Mouse (Mus musculus): Measurements from ENCODE around the gene Wwox. TPM values are rescaled to one million over a fixed set of nuclear protein-coding genes. Genes with fewer than 3 reads are reported as not detected.

Gene Wwox
- polyA plus RNA-seq, 1 experiment from 2014 or later = 10.2 TPM

DNA sequence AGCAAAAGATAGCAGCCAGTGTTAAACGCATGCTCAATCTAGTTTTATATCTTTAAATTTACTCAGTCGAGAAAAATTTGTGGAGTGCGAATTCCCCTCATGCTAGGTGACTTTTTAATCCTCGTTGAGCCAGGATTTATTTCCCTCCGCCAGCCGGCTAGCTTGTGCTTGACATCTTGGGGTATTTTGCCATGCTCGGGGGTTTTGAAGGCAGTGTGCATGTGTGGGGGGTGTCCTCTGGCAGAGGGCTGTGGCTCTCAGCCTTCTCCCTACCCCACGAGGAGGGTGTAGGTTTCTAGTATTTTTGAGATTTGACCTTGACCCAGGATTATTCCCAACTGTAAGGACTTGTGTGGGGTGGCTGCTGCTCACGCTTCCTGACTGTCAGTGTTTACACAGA lies 857.3 kb downstream of the Wwox start:
- Histone ChIP-seq H3K4me3 (no peak overlapping the region), H3K9me3 (replicated peaks) (no peaks in the 10 kb centered on the region), H3K4me1 (no peaks in the 10 kb centered on the region), H3K9ac (no peak overlapping the region), H3K27me3 (no peaks in the 10 kb centered on the region), H3K36me3 (ENCODE audit: poor library complexity, severe bottlenecking) (no peaks in the 10 kb centered on the region), H3K27ac (no peak overlapping the region), H3K4me2 (no peak overlapping the region)
- 66% methylated on average over 9 of the region's 9 CpGs for WGBS
- no peak for ATAC-seq

GRCm38 (mm10) chr8:115302484-115302883 lies 863.0 kb downstream of the Wwox start:
- H3K27ac ChIP-seq = no peak overlapping the region
- H3K36me3 ChIP-seq (ENCODE audit: poor library complexity, severe bottlenecking) = no peaks in the 10 kb centered on the region
- no peak overlapping the region for H3K9ac ChIP-seq
- H3K27me3 ChIP-seq = no peaks in the 10 kb centered on the region
- H3K9me3 ChIP-seq (replicated peaks) = no peaks in the 10 kb centered on the region
- no peak overlapping the region for H3K4me3 ChIP-seq
- no peak for ATAC-seq
- no peak overlapping the region for H3K4me2 ChIP-seq
- peaks cover 12% of the 10 kb centered on the region for H3K4me1 ChIP-seq
- WGBS = 20% methylated on average over 7 of the region's 7 CpGs

DNA sequence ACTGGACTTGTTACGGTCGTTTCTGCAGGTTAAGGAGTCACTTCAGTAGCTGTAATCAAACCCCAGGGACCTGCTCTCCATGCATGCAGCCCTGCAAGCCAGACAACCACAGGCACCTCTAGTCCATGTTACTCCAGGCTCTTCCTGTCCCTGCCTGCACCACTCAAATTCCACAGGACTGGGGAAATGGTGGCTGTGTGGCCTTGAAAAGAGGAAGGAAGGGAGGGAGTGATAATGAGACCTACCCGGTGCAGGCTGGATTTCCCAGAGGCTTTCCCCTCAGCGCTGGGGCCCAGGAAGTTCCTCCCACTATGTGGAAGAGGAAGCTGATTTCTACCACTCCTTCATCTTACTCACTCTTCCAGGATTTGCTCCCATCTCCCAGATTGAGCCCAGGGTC lies 868.0 kb downstream of the Wwox start:
- WGBS = 67% methylated on average over 4 of the region's 4 CpGs
- no peak overlapping the region for H3K4me3 ChIP-seq
- H3K4me1 ChIP-seq = peaks cover 7% of the 10 kb centered on the region
- no peaks in the 10 kb centered on the region for H3K36me3 ChIP-seq (ENCODE audit: poor library complexity, severe bottlenecking)
- no peak overlapping the region for H3K27ac ChIP-seq
- no peak for ATAC-seq
- no peaks in the 10 kb centered on the region for H3K9me3 ChIP-seq (replicated peaks)
- H3K27me3 ChIP-seq = 0 out of 2 replicates have a peak, but pooled peaks cover 4% of the 10 kb centered on the region
- no peak overlapping the region for H3K4me2 ChIP-seq
- no peak overlapping the region for H3K9ac ChIP-seq

DNA sequence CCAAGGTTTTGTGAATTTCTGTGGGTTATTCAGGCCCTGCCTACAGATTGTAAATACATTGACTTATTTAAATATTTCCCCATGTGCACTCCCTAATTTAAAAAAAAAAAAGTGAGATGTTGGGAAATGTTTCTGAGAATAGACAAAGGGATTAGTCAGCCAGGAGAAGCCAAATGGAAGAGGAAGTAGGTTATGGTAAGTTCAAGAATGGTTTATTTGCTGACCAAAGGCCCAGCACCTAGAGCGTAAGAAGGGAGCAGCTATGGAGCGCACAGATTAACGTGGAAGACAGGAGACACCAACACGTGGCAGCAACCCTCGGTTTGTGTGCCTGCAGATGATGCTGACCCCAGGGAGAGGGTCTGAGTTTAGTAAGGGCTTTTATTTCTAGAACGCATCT lies 871.5 kb downstream of the Wwox start:
- WGBS = 93% methylated on average over 6 of the region's 6 CpGs
- H3K27me3 ChIP-seq = 0 out of 2 replicates have a peak, but pooled peaks cover 4% of the 10 kb centered on the region
- H3K9ac ChIP-seq = no peak overlapping the region

GRCm38 (mm10) chr8:115312371-115312770 lies 872.9 kb downstream of the Wwox start:
- H3K4me3 ChIP-seq = no peak overlapping the region
- no peaks in the 10 kb centered on the region for H3K4me1 ChIP-seq
- H3K36me3 ChIP-seq (ENCODE audit: poor library complexity, severe bottlenecking) = no peaks in the 10 kb centered on the region
- H3K9me3 ChIP-seq (replicated peaks) = no peaks in the 10 kb centered on the region
- H3K27ac ChIP-seq = no peak overlapping the region
- 0 out of 2 replicates have a peak, but pooled peaks cover 4% of the 10 kb centered on the region for H3K27me3 ChIP-seq
- H3K9ac ChIP-seq = no peak overlapping the region
- WGBS = 82% methylated on average over 2 of the region's 2 CpGs
- no peak overlapping the region for H3K4me2 ChIP-seq
- no peak for ATAC-seq

More for the DNA sequence above, 871.5 kb downstream of the Wwox start:
- Histone ChIP-seq H3K4me1 (no peaks in the 10 kb centered on the region), H3K36me3 (ENCODE audit: poor library complexity, severe bottlenecking) (no peaks in the 10 kb centered on the region), H3K27ac (no peak overlapping the region), H3K9me3 (replicated peaks) (no peaks in the 10 kb centered on the region), H3K4me2 (no peak overlapping the region), H3K4me3 (no peak overlapping the region)
- no peak for ATAC-seq

DNA sequence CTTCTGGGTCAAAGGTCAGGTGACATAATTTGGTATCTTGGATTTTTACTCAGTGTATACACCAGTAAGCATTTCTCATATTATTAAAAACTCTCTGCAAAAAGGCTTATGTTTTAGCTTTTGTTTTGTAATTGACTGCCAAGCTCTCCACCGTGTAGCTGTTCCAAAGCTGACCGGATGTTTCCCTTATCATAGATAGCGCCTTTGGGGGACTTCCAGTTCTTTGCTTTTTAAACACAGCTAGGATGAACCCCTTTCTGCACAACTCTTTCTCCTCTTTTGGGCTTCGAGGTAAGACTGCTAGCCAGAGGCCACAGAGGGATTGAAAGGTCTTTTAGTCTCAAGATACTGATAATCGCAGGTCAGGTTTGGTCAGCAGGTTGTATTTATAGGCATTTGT lies 883.0 kb downstream of the Wwox start:
- WGBS = 92% methylated on average over 5 of the region's 5 CpGs
- Histone ChIP-seq H3K9ac (no peak overlapping the region), H3K27me3 (no peaks in the 10 kb centered on the region), H3K9me3 (replicated peaks) (no peaks in the 10 kb centered on the region), H3K36me3 (ENCODE audit: poor library complexity, severe bottlenecking) (no peaks in the 10 kb centered on the region), H3K4me1 (peaks cover 10% of the 10 kb centered on the region; the same call in 1 of the 2 replicates), H3K4me2 (no peak overlapping the region), H3K27ac (no peak overlapping the region), H3K4me3 (no peak overlapping the region)
- ATAC-seq = no peak

DNA sequence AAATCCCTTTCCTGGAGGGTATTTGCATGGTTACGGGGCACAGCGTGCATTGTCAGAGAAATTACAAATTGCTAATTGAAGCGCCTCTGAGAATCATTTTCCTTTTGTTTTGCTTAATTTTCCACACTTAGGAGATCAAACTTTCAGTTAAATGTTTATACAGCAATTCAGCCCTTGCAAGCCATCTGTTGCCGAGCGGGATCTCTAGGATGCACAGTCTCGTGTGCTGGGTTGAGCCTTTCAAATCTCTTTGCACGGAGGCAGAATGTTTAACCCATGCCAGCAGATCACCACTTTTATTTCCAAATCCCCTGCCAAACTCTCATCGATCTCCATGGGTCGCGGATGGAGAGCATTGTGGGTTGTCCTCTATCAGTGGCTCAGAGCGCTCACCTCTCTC lies 891.2 kb downstream of the Wwox start:
- Histone ChIP-seq H3K4me2 (no peak overlapping the region), H3K36me3 (ENCODE audit: poor library complexity, severe bottlenecking) (no peaks in the 10 kb centered on the region), H3K4me3 (no peak overlapping the region), H3K9me3 (replicated peaks) (peaks cover 3% of the 10 kb centered on the region; the same call in 1 of the 2 replicates), H3K27me3 (no peaks in the 10 kb centered on the region), H3K9ac (no peak overlapping the region), H3K27ac (no peak overlapping the region), H3K4me1 (no peaks in the 10 kb centered on the region)
- WGBS = 85% methylated on average over 11 of the region's 11 CpGs
- no peak for ATAC-seq

DNA sequence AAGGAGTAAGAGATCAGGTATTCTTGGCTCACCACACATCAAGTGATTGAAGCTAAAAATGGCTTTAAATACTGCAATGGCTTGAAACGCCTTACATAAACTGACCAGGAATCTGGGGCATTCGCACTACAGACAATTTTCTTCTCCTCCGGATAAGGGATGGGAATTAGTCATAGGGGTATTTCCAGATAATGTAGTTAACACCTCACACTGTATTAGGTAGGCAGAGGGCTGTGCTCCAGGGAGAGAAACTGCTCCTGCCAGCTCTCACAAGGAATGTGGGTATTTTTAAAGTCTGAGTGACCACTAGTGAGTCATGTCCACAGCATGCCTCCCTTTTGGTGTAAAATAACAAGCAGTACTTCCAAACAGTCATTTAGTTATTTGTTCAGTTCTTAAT lies 894.5 kb downstream of the Wwox start:
- Histone ChIP-seq H3K36me3 (ENCODE audit: poor library complexity, severe bottlenecking) (no peaks in the 10 kb centered on the region), H3K4me2 (no peak overlapping the region), H3K4me3 (no peak overlapping the region), H3K4me1 (no peaks in the 10 kb centered on the region), H3K27me3 (no peaks in the 10 kb centered on the region), H3K27ac (no peak overlapping the region), H3K9ac (no peak overlapping the region), H3K9me3 (replicated peaks) (peaks cover 3% of the 10 kb centered on the region; the same call in 1 of the 2 replicates)
- 97% methylated on average over 3 of the region's 3 CpGs for WGBS
- ATAC-seq = no peak

- Histone ChIP-seq H3K27ac (no peak overlapping the region), H3K4me2 (no peak overlapping the region), H3K4me3 (no peak overlapping the region), H3K27me3 (no peaks in the 10 kb centered on the region), H3K36me3 (ENCODE audit: poor library complexity, severe bottlenecking) (no peaks in the 10 kb centered on the region), H3K4me1 (no peaks in the 10 kb centered on the region), H3K9ac (no peak overlapping the region), H3K9me3 (replicated peaks) (no peaks in the 10 kb centered on the region)
- WGBS = 79% methylated on average over 1 of the region's 1 CpGs
- ATAC-seq = no peak
These were observed 896.9 kb downstream of the Wwox start for GRCm38 (mm10) chr8:115336361-115336760.

DNA sequence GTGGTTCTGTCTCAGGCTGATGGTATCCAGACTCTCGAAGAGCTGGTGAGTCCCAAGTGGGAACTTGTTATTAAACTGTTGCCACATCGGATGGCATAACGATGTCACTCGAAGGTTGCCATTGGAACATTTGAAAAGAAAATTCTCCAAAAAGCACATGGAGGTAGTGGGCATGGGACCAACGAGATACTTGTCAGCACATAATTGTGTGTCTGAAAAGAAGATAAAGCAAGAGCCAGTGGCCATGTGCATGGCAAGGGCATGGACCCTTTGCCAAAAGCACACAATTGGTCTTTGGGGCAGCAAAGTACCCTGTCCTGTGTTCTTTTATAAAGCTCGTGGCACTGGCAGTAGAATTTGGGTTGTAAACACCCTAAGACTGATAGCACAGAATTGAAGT lies 909.2 kb downstream of the Wwox start:
- Histone ChIP-seq H3K9me3 (replicated peaks) (no peaks in the 10 kb centered on the region), H3K4me1 (peaks cover 6% of the 10 kb centered on the region; the same call in 1 of the 2 replicates), H3K4me3 (no peak overlapping the region), H3K4me2 (no peak overlapping the region), H3K9ac (no peak overlapping the region), H3K36me3 (ENCODE audit: poor library complexity, severe bottlenecking) (no peaks in the 10 kb centered on the region), H3K27me3 (no peaks in the 10 kb centered on the region), H3K27ac (no peak overlapping the region)
- WGBS = 50% methylated on average over 6 of the region's 6 CpGs
- ATAC-seq = no peak

- Histone ChIP-seq H3K27me3 (no peaks in the 10 kb centered on the region), H3K9me3 (replicated peaks) (no peaks in the 10 kb centered on the region; the same call in 1 of the 2 replicates), H3K4me1 (peaks cover 6% of the 10 kb centered on the region; the same call in 1 of the 2 replicates), H3K9ac (no peak overlapping the region), H3K4me3 (no peak overlapping the region), H3K4me2 (no peak overlapping the region), H3K36me3 (ENCODE audit: poor library complexity, severe bottlenecking) (no peaks in the 10 kb centered on the region), H3K27ac (no peak overlapping the region)
- ATAC-seq = no peak
- WGBS = 63% methylated on average over 6 of the region's 6 CpGs
These were observed 911.3 kb downstream of the Wwox start for GRCm38 (mm10) chr8:115350707-115351106.

DNA sequence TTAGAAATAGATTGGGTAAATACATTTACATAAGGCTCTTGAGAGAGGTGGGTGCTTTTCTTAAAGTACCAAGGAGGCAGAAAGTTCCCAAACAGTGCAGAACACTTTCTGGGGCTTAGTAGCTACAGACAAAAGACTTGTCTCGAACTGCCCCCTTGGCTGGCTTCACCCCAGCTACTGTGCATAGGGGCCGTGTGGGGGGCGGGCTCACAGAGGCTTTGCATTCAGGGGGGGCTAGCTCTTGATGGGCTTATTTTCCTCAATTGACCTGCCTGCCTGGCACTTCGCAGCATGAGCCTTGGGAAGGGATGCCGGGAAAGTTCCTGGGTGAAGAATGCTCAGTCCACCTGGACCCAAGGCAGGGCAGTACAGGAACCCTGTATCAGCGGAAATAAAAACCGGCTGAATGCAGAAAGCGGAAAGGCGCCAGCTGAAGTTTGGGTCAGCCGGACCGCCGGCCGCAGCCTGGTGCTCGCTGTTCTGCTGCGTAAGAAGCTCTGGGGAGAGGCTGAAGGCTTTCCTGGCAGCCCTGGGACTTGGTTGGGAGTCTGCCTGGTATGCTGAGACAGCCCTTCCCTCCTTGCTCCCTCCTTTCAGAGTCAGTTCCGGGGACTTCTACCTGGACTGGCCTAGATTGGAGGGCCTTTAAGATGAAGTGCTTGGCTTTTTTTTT lies 918.3 kb downstream of the Wwox start:
- Histone ChIP-seq H3K4me2 (peak overlapping the region; percentile 52), H3K27ac (no peak overlapping the region), H3K4me1 (peaks cover 6% of the 10 kb centered on the region), H3K36me3 (ENCODE audit: poor library complexity, severe bottlenecking) (no peaks in the 10 kb centered on the region), H3K9me3 (replicated peaks) (peaks cover 2% of the 10 kb centered on the region; the same call in 1 of the 2 replicates), H3K27me3 (no peaks in the 10 kb centered on the region), H3K4me3 (no peak overlapping the region), H3K9ac (peak overlapping the region; percentile 41; the same call in 1 of the 2 replicates)
- 13% methylated on average over 16 of the region's 16 CpGs for WGBS
- ATAC-seq = no peak

GRCm38 (mm10) chr8:115358481-115358880 lies 919.0 kb downstream of the Wwox start:
- Histone ChIP-seq H3K27me3 (no peaks in the 10 kb centered on the region), H3K4me1 (peaks cover 6% of the 10 kb centered on the region), H3K4me3 (no peak overlapping the region), H3K9me3 (replicated peaks) (peaks cover 2% of the 10 kb centered on the region; the same call in 1 of the 2 replicates), H3K36me3 (ENCODE audit: poor library complexity, severe bottlenecking) (no peaks in the 10 kb centered on the region), H3K4me2 (no peak overlapping the region), H3K27ac (no peak overlapping the region), H3K9ac (no peak overlapping the region)
- 90% methylated on average over 11 of the region's 11 CpGs for WGBS
- ATAC-seq = no peak

Data from forebrain, embryonic 13.5 days (tissue).